Mouse (Mus musculus): ENCODE data around the gene Ssbp3. TPM values are rescaled to one million over a fixed set of nuclear protein-coding genes. Genes with fewer than 3 reads are reported as not detected.
A peak's percentile ranks its signal among the peaks of the same experiment; 100 is the strongest.

Ssbp3 gene
- polyA plus RNA-seq, 1 experiment from 2014 or later: 173 TPM

- Histone ChIP-seq H3K4me3 (no peak overlapping the region), H3K27me3 (no peaks in the 10 kb centered on the region), H3K4me1 (peaks cover 90% of the 10 kb centered on the region), H3K36me3 (ENCODE audit: poor library complexity, severe bottlenecking) (no peaks in the 10 kb centered on the region), H3K27ac (peak overlapping the region; percentile 17; the same call in 1 of the 2 replicates), H3K9ac (0 out of 2 replicates have a peak overlapping the region, but pooled peaks have one; percentile 2), H3K9me3 (replicated peaks) (no peaks in the 10 kb centered on the region), H3K4me2 (no peak overlapping the region)
- 34% methylated on average over 13 of the region's 13 CpGs for WGBS
- peak; percentile 46; the same call in 1 of the 2 replicates for ATAC-seq
These were observed 86.0 kb downstream of the Ssbp3 start for GRCm38 (mm10) chr4:106996305-106997076.

DNA sequence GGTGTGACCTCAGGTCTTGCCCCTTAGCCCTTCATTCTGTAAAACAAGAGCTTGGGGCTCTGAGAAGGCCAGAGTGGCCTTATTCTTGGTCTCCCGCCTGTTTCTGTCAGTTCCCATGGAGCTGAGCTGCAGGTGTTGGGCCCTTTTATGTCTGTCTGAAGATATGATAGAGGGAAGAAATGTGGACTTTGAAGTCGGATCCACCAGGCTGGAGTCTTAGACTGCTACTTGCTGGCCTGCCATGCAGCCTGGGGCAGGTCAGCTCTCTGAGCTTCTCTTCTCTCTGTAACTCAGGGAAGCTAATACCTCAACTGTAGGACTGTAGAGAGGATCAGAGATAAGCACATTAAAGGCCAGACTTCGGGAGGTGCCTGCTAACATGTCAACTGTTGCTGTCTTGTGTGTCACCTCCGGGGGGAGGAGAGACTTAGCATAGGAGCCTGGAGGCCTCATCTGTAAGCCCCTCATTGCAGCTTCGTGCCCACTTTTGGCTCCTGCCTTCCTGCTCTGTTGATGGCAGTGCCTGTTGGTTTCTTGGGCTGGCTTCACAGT, 90.8 kb downstream of the Ssbp3 start:
- no peaks in the 10 kb centered on the region for H3K27me3 ChIP-seq
- WGBS: 64% methylated on average over 5 of the region's 5 CpGs
- no peak overlapping the region for H3K4me2 ChIP-seq
- H3K4me1 ChIP-seq: peaks cover 76% of the 10 kb centered on the region
- H3K9me3 ChIP-seq (replicated peaks): no peaks in the 10 kb centered on the region
- no peak overlapping the region; the same call in 1 of the 2 replicates for H3K9ac ChIP-seq
- peak overlapping the region; percentile 63 for H3K27ac ChIP-seq
- H3K4me3 ChIP-seq: no peak overlapping the region
- ATAC-seq: peak; percentile 28; the same call in 1 of the 2 replicates
- no peaks in the 10 kb centered on the region for H3K36me3 ChIP-seq (ENCODE audit: poor library complexity, severe bottlenecking)

- H3K9ac ChIP-seq: peak overlapping the region; percentile 1
- peak overlapping the region; percentile 63 for H3K27ac ChIP-seq
- H3K9me3 ChIP-seq (replicated peaks): no peaks in the 10 kb centered on the region
- H3K4me2 ChIP-seq: no peak overlapping the region
- H3K36me3 ChIP-seq (ENCODE audit: poor library complexity, severe bottlenecking): no peaks in the 10 kb centered on the region
- 36% methylated on average over 14 of the region's 14 CpGs for WGBS
- H3K27me3 ChIP-seq: no peaks in the 10 kb centered on the region
- H3K4me3 ChIP-seq: no peak overlapping the region
- ATAC-seq: peak; percentile 53
- H3K4me1 ChIP-seq: peaks cover 69% of the 10 kb centered on the region
These were observed 91.5 kb downstream of the Ssbp3 start for GRCm38 (mm10) chr4:107001916-107002488.

DNA sequence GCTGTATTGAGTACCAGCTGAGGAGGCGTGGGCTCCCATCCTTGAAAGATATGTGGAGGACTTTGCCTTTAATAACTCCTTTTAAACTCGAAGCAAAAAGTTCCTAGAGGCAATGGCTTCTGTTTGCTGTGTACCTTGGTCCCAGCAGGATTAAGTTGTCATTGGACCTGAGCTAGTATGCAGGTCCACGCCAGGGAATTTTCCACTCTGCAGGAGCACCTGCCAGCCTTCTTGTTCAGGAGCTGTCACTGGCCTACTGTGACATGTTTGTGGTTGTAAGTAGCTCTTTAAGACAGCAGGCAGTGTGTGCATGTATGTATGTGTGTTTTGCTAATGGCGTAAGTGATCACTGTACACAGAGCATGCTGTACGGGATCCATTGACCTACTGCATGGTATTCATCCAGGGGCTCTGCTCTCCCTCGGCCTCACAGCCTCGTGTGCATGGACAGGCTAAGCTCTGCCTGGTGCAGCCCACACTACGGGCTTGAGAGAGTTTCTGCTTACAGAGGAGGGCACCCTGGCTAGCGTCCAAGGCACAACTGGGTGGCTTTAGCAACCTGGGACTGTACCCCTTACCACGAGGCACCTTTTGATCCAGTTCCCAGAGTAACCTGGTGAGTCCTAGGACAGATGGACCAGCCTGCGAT, 92.1 kb downstream of the Ssbp3 start:
- Histone ChIP-seq H3K4me1 (peaks cover 64% of the 10 kb centered on the region), H3K4me2 (no peak overlapping the region), H3K9ac (peak overlapping the region; percentile 1; the same call in 1 of the 2 replicates), H3K4me3 (no peak overlapping the region), H3K9me3 (replicated peaks) (no peaks in the 10 kb centered on the region), H3K27ac (peak overlapping the region; percentile 63; the same call in 1 of the 2 replicates), H3K36me3 (ENCODE audit: poor library complexity, severe bottlenecking) (no peaks in the 10 kb centered on the region), H3K27me3 (no peaks in the 10 kb centered on the region)
- WGBS: 56% methylated on average over 11 of the region's 11 CpGs
- ATAC-seq: 0 out of 2 replicates have a peak, but pooled peaks have one; percentile 39

- Histone ChIP-seq H3K9me3 (replicated peaks) (no peaks in the 10 kb centered on the region), H3K4me3 (no peak overlapping the region), H3K36me3 (ENCODE audit: poor library complexity, severe bottlenecking) (no peaks in the 10 kb centered on the region), H3K27ac (no peak overlapping the region), H3K4me2 (no peak overlapping the region), H3K4me1 (peaks cover 64% of the 10 kb centered on the region), H3K27me3 (no peaks in the 10 kb centered on the region), H3K9ac (no peak overlapping the region)
- ATAC-seq: no peak
- 58% methylated on average over 2 of the region's 2 CpGs for WGBS
These were observed 92.7 kb downstream of the Ssbp3 start for GRCm38 (mm10) chr4:107003199-107003598.

DNA sequence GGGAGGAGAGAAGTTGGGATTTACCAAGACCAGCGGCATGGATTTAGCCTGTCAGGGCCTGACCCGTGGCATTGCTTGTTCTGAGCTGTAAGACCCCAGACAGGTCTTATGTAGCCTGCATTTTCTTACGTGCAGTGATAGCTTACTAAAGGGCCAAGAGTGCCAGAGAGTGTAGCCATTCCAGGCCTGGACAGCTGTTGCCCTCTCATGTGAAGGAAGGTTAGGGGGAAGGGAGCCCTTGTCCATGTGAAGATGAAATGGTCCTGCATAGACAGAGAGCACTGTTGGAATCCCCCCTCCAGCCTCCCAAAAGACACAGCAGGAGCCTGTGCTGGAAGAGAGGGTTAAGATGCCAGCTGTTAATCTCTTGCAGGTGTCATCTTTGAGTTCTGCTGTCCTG, 93.3 kb downstream of the Ssbp3 start:
- no peak for ATAC-seq

DNA sequence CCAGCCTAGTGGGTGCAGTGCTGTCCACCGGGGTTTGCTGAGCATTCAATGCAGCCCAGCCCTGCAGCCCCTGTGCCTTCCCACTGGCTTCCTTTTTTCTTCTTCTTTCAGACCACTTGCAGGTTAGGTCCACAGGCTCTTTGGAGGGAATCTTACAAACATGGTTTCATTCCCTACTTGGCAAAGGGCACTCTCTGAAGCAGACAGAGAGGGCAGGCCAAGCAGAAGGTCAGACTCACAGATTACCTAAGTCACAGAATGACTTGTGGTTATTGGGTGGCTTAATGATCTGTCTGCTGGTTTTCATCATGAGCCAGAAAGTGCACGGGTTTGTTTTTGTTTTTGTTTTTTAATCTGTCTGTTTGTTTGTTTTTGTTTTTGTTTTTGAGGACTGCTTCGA, 93.8 kb downstream of the Ssbp3 start:
- Histone ChIP-seq H3K36me3 (ENCODE audit: poor library complexity, severe bottlenecking) (peaks cover under 1% of the 10 kb centered on the region; the same call in 1 of the 2 replicates), H3K4me1 (peaks cover 56% of the 10 kb centered on the region), H3K9me3 (replicated peaks) (no peaks in the 10 kb centered on the region), H3K4me3 (no peak overlapping the region), H3K4me2 (no peak overlapping the region), H3K27ac (no peak overlapping the region), H3K9ac (no peak overlapping the region), H3K27me3 (no peaks in the 10 kb centered on the region)
- no peak for ATAC-seq
- 85% methylated on average over 3 of the region's 3 CpGs for WGBS

More for the DNA sequence above, 93.3 kb downstream of the Ssbp3 start:
- H3K4me3 ChIP-seq: no peak overlapping the region
- no peaks in the 10 kb centered on the region for H3K9me3 ChIP-seq (replicated peaks)
- no peak overlapping the region for H3K27ac ChIP-seq
- H3K4me2 ChIP-seq: no peak overlapping the region
- WGBS: 67% methylated on average over 3 of the region's 3 CpGs
- no peaks in the 10 kb centered on the region for H3K27me3 ChIP-seq
- H3K36me3 ChIP-seq (ENCODE audit: poor library complexity, severe bottlenecking): no peaks in the 10 kb centered on the region
- H3K9ac ChIP-seq: no peak overlapping the region
- H3K4me1 ChIP-seq: peaks cover 61% of the 10 kb centered on the region

DNA sequence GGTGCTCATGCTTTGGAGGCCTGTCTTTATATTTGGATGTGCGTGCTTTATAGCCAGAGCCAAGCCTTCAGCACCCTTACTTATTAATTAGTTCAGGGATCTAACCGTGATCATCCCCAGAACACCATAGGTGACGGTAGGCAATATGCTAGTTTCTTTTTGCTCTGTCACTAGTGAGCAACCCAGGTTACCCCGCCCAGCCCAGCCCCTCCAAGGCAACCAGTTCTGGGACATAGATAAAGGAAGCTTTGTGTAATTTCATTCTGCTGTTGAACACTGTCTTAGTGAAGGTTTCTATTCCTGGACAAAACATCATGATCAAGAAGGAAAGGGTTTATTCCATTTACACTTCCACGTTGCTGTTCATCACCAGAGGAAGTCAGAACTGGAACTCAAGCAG, 94.7 kb downstream of the Ssbp3 start:
- H3K9ac ChIP-seq: no peak overlapping the region
- no peak overlapping the region for H3K27ac ChIP-seq
- H3K27me3 ChIP-seq: no peaks in the 10 kb centered on the region
- H3K4me3 ChIP-seq: no peak overlapping the region
- H3K9me3 ChIP-seq (replicated peaks): no peaks in the 10 kb centered on the region
- no peak for ATAC-seq
- H3K4me2 ChIP-seq: no peak overlapping the region
- WGBS: 84% methylated on average over 5 of the region's 5 CpGs
- peaks cover 9% of the 10 kb centered on the region for H3K36me3 ChIP-seq (ENCODE audit: poor library complexity, severe bottlenecking)
- peaks cover 47% of the 10 kb centered on the region for H3K4me1 ChIP-seq

- no peak for ATAC-seq
- no peaks in the 10 kb centered on the region for H3K27me3 ChIP-seq
- H3K4me2 ChIP-seq: no peak overlapping the region
- no peak overlapping the region for H3K4me3 ChIP-seq
- H3K9ac ChIP-seq: no peak overlapping the region
- peaks cover 37% of the 10 kb centered on the region for H3K4me1 ChIP-seq
- H3K9me3 ChIP-seq (replicated peaks): no peaks in the 10 kb centered on the region
- WGBS: 82% methylated on average over 4 of the region's 4 CpGs
- H3K27ac ChIP-seq: no peak overlapping the region
- peaks cover 16% of the 10 kb centered on the region for H3K36me3 ChIP-seq (ENCODE audit: poor library complexity, severe bottlenecking)
These were observed 95.7 kb downstream of the Ssbp3 start for GRCm38 (mm10) chr4:107006229-107006628.

DNA sequence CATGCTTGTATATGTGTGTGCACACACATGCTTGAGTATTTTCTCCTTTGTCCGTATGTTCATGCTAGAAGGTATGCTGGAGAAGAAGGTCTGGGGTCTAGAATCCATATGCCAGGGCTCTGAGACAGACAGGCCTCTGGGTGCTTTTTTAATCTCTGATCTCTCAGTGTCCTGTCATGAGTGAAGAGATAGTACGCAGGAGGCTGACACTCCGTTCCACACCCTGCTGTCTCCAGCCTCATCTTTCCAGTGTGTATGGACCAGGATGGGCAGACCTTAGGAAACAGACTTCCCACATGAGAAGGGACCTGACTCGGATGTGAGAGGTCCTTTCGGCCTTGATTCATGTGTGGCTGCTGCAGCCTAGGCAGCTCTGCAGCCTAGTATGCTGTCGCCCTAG, 96.3 kb downstream of the Ssbp3 start:
- Histone ChIP-seq H3K36me3 (ENCODE audit: poor library complexity, severe bottlenecking) (peaks cover 16% of the 10 kb centered on the region), H3K27me3 (no peaks in the 10 kb centered on the region), H3K9me3 (replicated peaks) (no peaks in the 10 kb centered on the region), H3K27ac (no peak overlapping the region), H3K4me2 (no peak overlapping the region), H3K4me3 (no peak overlapping the region), H3K9ac (no peak overlapping the region), H3K4me1 (peaks cover 31% of the 10 kb centered on the region)
- WGBS: 97% methylated on average over 6 of the region's 6 CpGs
- no peak for ATAC-seq

- no peak overlapping the region for H3K9ac ChIP-seq
- 90% methylated on average over 8 of the region's 8 CpGs for WGBS
- no peak overlapping the region for H3K4me3 ChIP-seq
- H3K4me2 ChIP-seq: no peak overlapping the region
- no peaks in the 10 kb centered on the region for H3K9me3 ChIP-seq (replicated peaks)
- H3K27ac ChIP-seq: no peak overlapping the region
- ATAC-seq: no peak
- peaks cover 16% of the 10 kb centered on the region for H3K36me3 ChIP-seq (ENCODE audit: poor library complexity, severe bottlenecking)
- peaks cover 28% of the 10 kb centered on the region for H3K4me1 ChIP-seq
- no peaks in the 10 kb centered on the region for H3K27me3 ChIP-seq
These were observed 96.9 kb downstream of the Ssbp3 start for GRCm38 (mm10) chr4:107007359-107007758.

- no peak overlapping the region for H3K4me3 ChIP-seq
- no peak overlapping the region for H3K27ac ChIP-seq
- H3K27me3 ChIP-seq: no peaks in the 10 kb centered on the region
- peaks cover 16% of the 10 kb centered on the region for H3K36me3 ChIP-seq (ENCODE audit: poor library complexity, severe bottlenecking)
- no peaks in the 10 kb centered on the region for H3K9me3 ChIP-seq (replicated peaks)
- WGBS: 90% methylated on average over 2 of the region's 2 CpGs
- no peak for ATAC-seq
- peaks cover 26% of the 10 kb centered on the region for H3K4me1 ChIP-seq
- H3K4me2 ChIP-seq: no peak overlapping the region
- no peak overlapping the region for H3K9ac ChIP-seq
These were observed 97.7 kb downstream of the Ssbp3 start for GRCm38 (mm10) chr4:107008161-107008560.
